Mouse (Mus musculus) midbrain, embryonic 12.5 days (tissue): Measurements from ENCODE around the gene Jagn1. TPM values are rescaled to one million over a fixed set of nuclear protein-coding genes. Genes with fewer than 3 reads are reported as not detected.
A peak's percentile ranks its signal among the peaks of the same experiment; 100 is the strongest.

Experiments
- ATAC-seq: fragments of 200-750 bp; cut with Nextera tagmentation; 2 replicates; pipeline ENCODE4 v1.8.0; 2017; ENCODE audit warnings: low read depth, moderate TSS enrichment, moderate library complexity; ENCODE audit not compliant: low FRiP score
- H3K27ac ChIP-seq: fragments of 300-500 bp; sonication (generic); replicated peaks from 2 replicates; pipeline ENCODE4 v1.5.1; 2016; ENCODE audit warnings: mild to moderate bottlenecking
- H3K27me3 ChIP-seq: fragments of 300-500 bp; sonication (generic); 2 replicates; pipeline ENCODE4 v1.6.1; 2016; ENCODE audit warnings: mild to moderate bottlenecking
- H3K36me3 ChIP-seq: fragments of 300-500 bp; sonication (generic); 2 replicates; pipeline ENCODE4 v1.6.1; 2016
- H3K4me1 ChIP-seq: fragments of 300-500 bp; sonication (generic); 2 replicates; pipeline ENCODE4 v1.6.1; 2016
- H3K4me2 ChIP-seq: fragments of 300-500 bp; sonication (generic); replicated peaks from 2 replicates; pipeline ENCODE4 v1.6.1; 2016; ENCODE audit warnings: mild to moderate bottlenecking, moderate library complexity
- H3K4me3 ChIP-seq: fragments of 300-500 bp; sonication (generic); 2 replicates; pipeline ENCODE4 v1.5.1; 2016; ENCODE audit warnings: mild to moderate bottlenecking
- H3K9ac ChIP-seq: fragments of 300-500 bp; sonication (generic); replicated peaks from 2 replicates; pipeline ENCODE4 v1.6.1; 2016; ENCODE audit warnings: mild to moderate bottlenecking, moderate library complexity
- H3K9me3 ChIP-seq: fragments of 300-500 bp; sonication (generic); 2 replicates; pipeline ENCODE4 v1.6.1; 2016; ENCODE audit warnings: mild to moderate bottlenecking
- WGBS: fragments of 180-500 bp; shearing (Covaris S2); methylation state at CpG from one replicate; pipeline ENCODE4 v1.1.7; 2016; 5-methylcytosine and 5-hydroxymethylcytosine counted together
- polyA plus RNA-seq: library from polyadenylated mRNA; unstranded; fragments of >200 nt; fragmentation: Nextera tagmentation; extraction: Ambion mirVana; gene quantifications from 2 replicates; pipeline ENCODE4 v1.2.1, GENCODE M21; 2016

Jagn1 gene
- polyA plus RNA-seq, 1 experiment from 2014 or later: 73.4 TPM

GRCm38 (mm10) chr6:113435664-113436205, 6.6 kb upstream of the Jagn1 start, which contains the start of gene Cidec:
TSS of gene Cidec (minus strand) at chr6:113435760.
- Histone ChIP-seq H3K4me2 (no peak within 1 kb of the TSS), H3K4me1 (no peaks in the 10 kb centered on the region), H3K36me3 (no peaks in the 10 kb centered on the region), H3K9me3 (no peaks in the 10 kb centered on the region), H3K27ac (no peak within 1 kb of the TSS), H3K9ac (no peak within 1 kb of the TSS), H3K27me3 (peaks cover 3% of the 10 kb centered on the region; the same call in 1 of the 2 replicates), H3K4me3 (no peak within 1 kb of the TSS)
- WGBS: 81% methylated on average over 9 of the region's 9 CpGs
- no peak for ATAC-seq

DNA sequence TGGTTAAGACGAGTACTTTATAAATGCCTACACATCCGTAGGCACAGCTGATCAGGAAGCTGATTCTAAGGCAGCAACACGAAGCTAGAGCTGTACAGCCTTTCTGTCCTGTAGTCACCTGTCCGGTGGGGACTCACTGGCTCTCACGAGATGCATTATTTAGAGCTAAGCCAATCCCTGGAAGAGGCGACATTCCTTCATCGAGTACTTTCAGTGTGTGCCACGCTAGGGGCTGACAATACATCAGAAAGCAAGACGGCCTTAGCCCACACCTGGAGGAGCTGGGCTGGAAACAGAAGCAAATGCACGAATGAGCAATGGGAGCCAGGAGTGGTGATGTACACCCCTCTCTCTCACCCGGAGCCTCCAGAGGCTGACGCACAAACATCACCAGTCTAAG, 5.2 kb upstream of the Jagn1 start:
- WGBS: 78% methylated on average over 12 of the region's 12 CpGs
- H3K4me2 ChIP-seq: no peak overlapping the region

DNA sequence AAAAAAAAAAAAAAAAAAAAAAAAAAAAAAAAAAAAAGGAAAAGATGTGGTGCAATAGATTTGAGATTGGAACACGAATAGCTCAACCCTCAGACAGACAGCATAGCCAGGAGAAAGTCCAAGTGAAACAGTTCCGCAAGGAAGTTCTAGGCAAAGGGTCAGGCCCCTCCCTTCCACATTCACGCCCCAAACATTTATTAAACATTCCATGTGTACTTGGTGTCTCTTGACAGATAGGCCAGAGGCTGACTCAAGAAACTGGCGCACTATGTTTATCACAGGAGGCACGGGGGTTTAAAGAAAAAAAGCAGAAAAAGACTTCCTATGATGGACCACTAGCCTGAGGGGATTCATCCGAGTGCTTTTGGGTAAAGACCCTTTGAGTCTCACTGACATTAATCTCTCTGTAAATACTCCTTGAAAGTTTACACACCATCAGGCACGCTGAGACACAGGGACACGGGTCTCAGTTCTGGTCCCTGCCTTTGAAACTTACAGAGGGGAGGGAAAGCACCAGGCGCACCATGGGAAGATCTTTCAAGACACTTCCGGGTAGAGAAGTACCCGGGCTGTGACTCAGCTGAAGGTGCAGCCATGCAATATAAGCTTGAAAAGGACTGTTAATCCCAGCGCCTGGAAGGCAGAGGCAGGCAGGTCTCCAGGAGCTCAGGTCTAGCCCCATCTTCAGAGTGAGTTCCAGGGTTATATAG, 3.5 kb upstream of the Jagn1 start:
- no peak for ATAC-seq
- Histone ChIP-seq H3K9ac (no peak overlapping the region), H3K4me3 (no peak overlapping the region), H3K4me2 (no peak overlapping the region), H3K9me3 (no peaks in the 10 kb centered on the region), H3K36me3 (no peaks in the 10 kb centered on the region), H3K27ac (no peak overlapping the region), H3K27me3 (peaks cover 3% of the 10 kb centered on the region; the same call in 1 of the 2 replicates), H3K4me1 (peaks cover 10% of the 10 kb centered on the region)
- WGBS: 63% methylated on average over 12 of the region's 12 CpGs

More for the DNA sequence above, 5.2 kb upstream of the Jagn1 start:
- Histone ChIP-seq H3K9me3 (no peaks in the 10 kb centered on the region), H3K36me3 (no peaks in the 10 kb centered on the region), H3K4me1 (no peaks in the 10 kb centered on the region), H3K4me3 (no peak overlapping the region), H3K27ac (no peak overlapping the region), H3K9ac (no peak overlapping the region), H3K27me3 (peaks cover 3% of the 10 kb centered on the region; the same call in 1 of the 2 replicates)
- no peak for ATAC-seq

GRCm38 (mm10) chr6:113440686-113441085, 1.7 kb upstream of the Jagn1 start:
- Histone ChIP-seq H3K4me2 (no peak overlapping the region), H3K4me3 (no peak overlapping the region), H3K9ac (no peak overlapping the region), H3K9me3 (no peaks in the 10 kb centered on the region), H3K36me3 (0 out of 2 replicates have a peak, but pooled peaks cover 6% of the 10 kb centered on the region), H3K27me3 (0 out of 2 replicates have a peak, but pooled peaks cover 2% of the 10 kb centered on the region), H3K27ac (no peak overlapping the region), H3K4me1 (peaks cover 10% of the 10 kb centered on the region)
- no peak for ATAC-seq
- 88% methylated on average over 3 of the region's 3 CpGs for WGBS

DNA sequence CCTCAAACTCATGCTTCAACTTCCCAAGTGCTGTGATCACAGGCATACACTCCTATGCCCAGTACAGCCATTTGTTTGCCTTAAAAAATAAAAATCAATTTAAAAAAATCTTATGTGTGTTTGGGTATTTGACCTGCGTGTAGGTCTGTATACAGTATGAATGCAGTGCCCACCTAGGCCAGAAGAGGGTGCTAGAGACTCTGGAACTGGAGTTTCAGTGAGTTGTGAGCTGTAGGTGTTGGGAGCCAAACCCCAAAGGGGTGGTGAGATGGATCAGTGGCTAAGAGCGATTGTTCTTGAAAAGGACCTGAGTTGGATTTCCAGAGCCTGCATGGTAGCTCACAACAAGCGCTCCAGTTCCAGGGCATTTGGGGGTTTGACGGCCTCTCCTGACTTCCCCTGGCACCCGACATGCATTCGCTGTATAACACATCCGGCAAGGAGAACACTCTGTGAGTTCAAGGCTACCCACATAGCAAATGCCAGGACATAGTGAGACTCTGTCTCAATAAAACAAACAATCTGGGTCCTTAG, 1.2 kb upstream of the Jagn1 start:
- Histone ChIP-seq H3K27ac (no peak overlapping the region), H3K4me2 (no peak overlapping the region), H3K27me3 (no peaks in the 10 kb centered on the region), H3K9me3 (no peaks in the 10 kb centered on the region), H3K4me1 (peaks cover 10% of the 10 kb centered on the region), H3K9ac (no peak overlapping the region), H3K4me3 (no peak overlapping the region), H3K36me3 (peaks cover 8% of the 10 kb centered on the region; the same call in 1 of the 2 replicates)
- 54% methylated on average over 7 of the region's 7 CpGs for WGBS
- ATAC-seq: no peak

DNA sequence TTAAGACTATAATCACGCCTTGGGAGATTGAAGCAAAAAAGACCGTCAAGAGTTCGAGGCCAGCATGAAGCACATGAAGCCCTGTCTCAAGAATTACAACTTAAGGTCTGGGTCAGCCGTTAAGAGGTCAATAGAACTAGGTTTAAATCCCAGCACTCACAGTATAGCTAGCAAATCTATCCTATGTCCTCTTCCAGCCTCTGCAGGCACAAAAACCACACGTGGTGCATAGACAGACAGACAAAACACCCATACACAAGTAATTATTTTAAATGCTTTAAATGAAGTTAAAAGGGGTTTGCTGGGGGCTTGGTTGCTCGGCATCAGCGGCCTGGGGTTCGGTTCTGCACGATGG, 305 bp upstream of the Jagn1 start:
- Histone ChIP-seq H3K27ac (peak overlapping the region; percentile 36), H3K4me2 (peak overlapping the region; percentile 89), H3K36me3 (peaks cover 17% of the 10 kb centered on the region), H3K9me3 (no peaks in the 10 kb centered on the region), H3K4me1 (peaks cover 10% of the 10 kb centered on the region), H3K27me3 (no peaks in the 10 kb centered on the region), H3K9ac (peak overlapping the region; percentile 88), H3K4me3 (peak overlapping the region; percentile 96)
- 44% methylated on average over 9 of the region's 9 CpGs for WGBS
- peak; percentile 32; the same call in 1 of the 2 replicates for ATAC-seq

GRCm38 (mm10) chr6:113443091-113443490, 722 bp downstream of the Jagn1 start:
- WGBS: 53% methylated on average over 12 of the region's 12 CpGs
- Histone ChIP-seq H3K9me3 (no peaks in the 10 kb centered on the region), H3K27me3 (no peaks in the 10 kb centered on the region), H3K4me2 (peak overlapping the region; percentile 89), H3K27ac (peak overlapping the region; percentile 36), H3K9ac (peak overlapping the region; percentile 88), H3K4me3 (peak overlapping the region; percentile 96), H3K36me3 (peaks cover 27% of the 10 kb centered on the region), H3K4me1 (peaks cover 10% of the 10 kb centered on the region)
- ATAC-seq: no peak

DNA sequence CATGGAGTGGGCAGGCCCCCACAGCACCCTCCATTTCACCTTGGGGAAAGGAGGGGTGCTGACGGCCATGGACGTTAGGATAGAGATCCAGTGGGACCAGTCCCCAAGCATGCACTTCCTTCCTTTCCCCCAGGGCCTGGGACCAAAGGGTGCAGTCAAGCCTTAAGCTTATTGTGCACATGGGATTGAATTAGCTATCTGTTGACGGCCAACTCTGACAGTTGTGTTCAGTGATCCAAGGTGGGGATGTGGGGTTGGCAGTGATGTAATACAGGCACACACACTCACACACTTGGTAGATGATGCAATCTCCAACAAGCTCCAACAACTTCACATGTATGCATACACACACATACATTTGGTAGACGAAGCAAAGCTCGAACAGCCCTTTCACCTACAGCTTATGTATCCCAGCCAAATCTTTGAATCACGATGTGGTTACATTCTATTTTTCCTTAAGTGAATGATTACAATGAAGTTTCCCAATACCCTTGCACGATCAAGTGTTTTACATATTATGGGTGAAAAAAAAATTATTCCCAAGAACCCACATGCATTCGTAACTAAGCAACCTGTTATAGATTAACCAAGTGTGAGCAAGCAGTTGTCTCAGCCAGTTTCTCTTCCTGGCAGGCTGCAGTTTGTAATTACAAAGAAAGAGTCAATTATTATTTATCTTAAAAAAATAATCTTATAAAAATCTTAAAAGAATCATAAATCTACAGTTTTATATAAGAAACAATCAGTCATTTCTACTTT, 2.0 kb downstream of the Jagn1 start:
- Histone ChIP-seq H3K27me3 (no peaks in the 10 kb centered on the region), H3K9me3 (no peaks in the 10 kb centered on the region), H3K4me3 (no peak overlapping the region), H3K4me2 (no peak overlapping the region), H3K9ac (no peak overlapping the region), H3K4me1 (peaks cover 10% of the 10 kb centered on the region), H3K36me3 (peaks cover 40% of the 10 kb centered on the region), H3K27ac (no peak overlapping the region)
- ATAC-seq: no peak
- 83% methylated on average over 8 of the region's 8 CpGs for WGBS

DNA sequence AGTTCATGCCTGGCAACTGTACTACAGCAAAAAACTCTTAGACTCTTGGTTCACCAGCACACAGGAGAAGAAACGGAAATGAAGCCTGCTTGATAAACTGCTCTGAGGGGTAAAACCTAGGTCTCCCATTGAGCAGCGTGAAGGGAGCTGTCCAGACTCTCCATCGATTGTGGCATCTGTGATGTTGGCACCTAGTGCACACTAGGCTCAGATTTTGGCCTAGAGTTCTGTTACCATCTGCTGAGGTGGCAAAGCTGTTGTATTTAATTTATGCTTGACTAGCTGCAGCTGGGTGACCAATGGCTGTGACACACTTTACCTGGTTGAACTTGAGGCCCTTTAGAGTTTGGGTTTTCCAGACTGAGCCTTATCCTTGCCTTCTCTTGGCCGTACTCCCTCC, 5.3 kb downstream of the Jagn1 start:
- WGBS: 92% methylated on average over 4 of the region's 4 CpGs
- H3K4me2 ChIP-seq: no peak overlapping the region
- ATAC-seq: no peak

DNA sequence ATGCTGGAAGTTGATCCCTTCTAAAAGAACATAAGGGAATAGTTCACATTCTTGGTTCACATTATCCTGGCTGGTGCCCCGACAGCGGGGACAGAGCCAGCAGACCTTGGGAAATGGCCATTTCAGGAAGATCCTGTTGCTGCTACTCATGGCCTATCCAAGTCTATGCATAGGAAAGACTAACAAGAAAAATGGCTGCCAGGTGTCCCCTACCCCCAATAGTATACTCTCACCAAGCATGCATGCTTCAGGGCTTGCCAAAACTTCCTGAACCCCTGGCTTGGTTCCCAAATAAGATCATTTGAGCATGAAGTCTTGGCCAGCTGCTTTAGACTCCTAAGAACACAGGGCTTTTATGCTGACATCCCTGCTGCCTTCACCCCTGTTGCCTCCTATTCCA, 9.5 kb downstream of the Jagn1 start:
- no peak overlapping the region for H3K4me2 ChIP-seq
- no peak for ATAC-seq
- WGBS: 92% methylated on average over 2 of the region's 2 CpGs

More for the DNA sequence above, 5.3 kb downstream of the Jagn1 start:
- Histone ChIP-seq H3K4me3 (no peak overlapping the region), H3K27ac (no peak overlapping the region), H3K36me3 (peaks cover 40% of the 10 kb centered on the region), H3K27me3 (no peaks in the 10 kb centered on the region), H3K9me3 (no peaks in the 10 kb centered on the region), H3K9ac (no peak overlapping the region), H3K4me1 (peaks cover 10% of the 10 kb centered on the region)

GRCm38 (mm10) chr6:113455007-113455406, 12.6 kb downstream of the Jagn1 start:
- no peak for ATAC-seq
- H3K4me2 ChIP-seq: no peak overlapping the region
- no peaks in the 10 kb centered on the region for H3K9me3 ChIP-seq
- H3K27ac ChIP-seq: no peak overlapping the region
- H3K4me1 ChIP-seq: no peaks in the 10 kb centered on the region
- H3K9ac ChIP-seq: no peak overlapping the region
- 76% methylated on average over 5 of the region's 5 CpGs for WGBS
- H3K36me3 ChIP-seq: no peaks in the 10 kb centered on the region
- H3K4me3 ChIP-seq: no peak overlapping the region
- peaks cover 7% of the 10 kb centered on the region; the same call in 1 of the 2 replicates for H3K27me3 ChIP-seq

More for the DNA sequence above, 9.5 kb downstream of the Jagn1 start:
- H3K36me3 ChIP-seq: peaks cover 26% of the 10 kb centered on the region
- no peaks in the 10 kb centered on the region for H3K4me1 ChIP-seq
- no peak overlapping the region for H3K27ac ChIP-seq
- H3K9ac ChIP-seq: no peak overlapping the region
- H3K9me3 ChIP-seq: no peaks in the 10 kb centered on the region
- H3K4me3 ChIP-seq: no peak overlapping the region
- no peaks in the 10 kb centered on the region for H3K27me3 ChIP-seq
